In the genomic region with DNA sequence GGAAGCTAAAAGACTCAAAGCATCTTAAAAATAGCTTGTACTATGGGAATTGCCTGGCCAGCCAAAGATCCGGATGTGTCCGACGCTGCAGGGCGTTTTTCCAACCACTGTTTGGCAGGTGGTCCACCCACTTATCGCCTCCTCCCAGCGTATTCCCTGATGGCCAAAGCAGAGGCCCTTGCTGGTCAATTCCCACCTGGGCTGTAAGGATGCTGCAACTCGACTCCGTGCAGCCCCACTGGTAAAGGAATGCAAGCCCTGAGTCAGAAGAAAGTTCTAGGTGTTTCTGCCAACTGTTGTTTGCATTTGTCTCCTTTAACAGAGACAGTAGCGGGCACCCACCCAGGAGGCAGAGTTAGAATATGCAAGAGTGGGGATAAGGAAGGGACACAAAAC, we compare ENCODE assay signal across 8 mouse cellular contexts. TPM values are rescaled to one million over a fixed set of nuclear protein-coding genes. Genes with fewer than 3 reads are reported as not detected.
A peak's percentile ranks its signal among the peaks of the same experiment; 100 is the strongest.
DNase-seq lines count a peak whose midpoint lies in the region; ATAC-seq lines count a peak whose summit lies in the region.

No protein-coding gene starts in this region.

- H3K36me3 ChIP-seq in forebrain, embryonic 11.5 days (ENCODE audit: control insufficient read depth, insufficient read depth, low read length): no peaks in the 10 kb centered on the region
- no peaks in the 10 kb centered on the region for H3K36me3 ChIP-seq in midbrain, embryonic 10.5 days

- 18% methylated on average over 9 of the region's 9 CpGs for WGBS in forebrain, embryonic 11.5 days
- WGBS in midbrain, embryonic 10.5 days: 18% methylated on average over 9 of the region's 9 CpGs

- intact Hi-C loops in heart, postnatal 10 days (cut with DNase I): no loop called here

- peak; percentile 23 for DNase-seq in NIH3T3 (ENCODE audit: low read depth)
- DNase-seq in forebrain, embryonic 11.5 days (ENCODE audit: low spot score): no peak
- peak; percentile 76 to 78 for DNase-seq in heart, postnatal 10 days
- DNase-seq in kidney, postnatal 36 days: peak; percentile 34 to 51
- DNase-seq in midbrain, embryonic 10.5 days (ENCODE audit: low spot score): no peak
- peak; percentile 41 to 60 for DNase-seq in urinary bladder, postnatal 4 days (ENCODE audit: low spot score in 2 of 2)
- no peak for DNase-seq in ovary, adult 18-20 months (ENCODE audit: low spot score)
- no peak for DNase-seq in ovary, postnatal 36 days (ENCODE audit: low spot score)

- peak overlapping the region; percentile 94 for H3K4me2 ChIP-seq in forebrain, embryonic 11.5 days (ENCODE audit: low read depth, low read length, severe bottlenecking)

- H3K27ac ChIP-seq in forebrain, embryonic 11.5 days (ENCODE audit: low read depth, low read length): no peak overlapping the region
- peak overlapping the region; percentile 77; the same call in 1 of the 2 replicates for H3K27ac ChIP-seq in midbrain, embryonic 10.5 days (replicated peaks)

- H3K4me1 ChIP-seq in forebrain, embryonic 11.5 days (replicated peaks; ENCODE audit: control insufficient read depth, insufficient read depth, low read length): no peaks in the 10 kb centered on the region; the same call in none of the 2 replicates
- peaks cover 21% of the 10 kb centered on the region for H3K4me1 ChIP-seq in midbrain, embryonic 10.5 days

- no peaks in the 10 kb centered on the region for H3K9me3 ChIP-seq in forebrain, embryonic 11.5 days (ENCODE audit: control insufficient read depth, low read length)
- no peaks in the 10 kb centered on the region for H3K9me3 ChIP-seq in midbrain, embryonic 10.5 days (replicated peaks)

- no peak for ATAC-seq in forebrain, embryonic 11.5 days (replicated peaks; ENCODE audit: low FRiP score)

- no peak overlapping the region; the same call in 1 of the 2 replicates for H3K9ac ChIP-seq in forebrain, embryonic 11.5 days (ENCODE audit: low read length)

- peaks cover 19% of the 10 kb centered on the region for H3K27me3 ChIP-seq in forebrain, embryonic 11.5 days (ENCODE audit: control insufficient read depth, insufficient read depth, low read length)
- peaks cover 68% of the 10 kb centered on the region for H3K27me3 ChIP-seq in midbrain, embryonic 10.5 days (ENCODE audit: low read depth, poor library complexity, severe bottlenecking)

- H3K4me3 ChIP-seq in forebrain, embryonic 11.5 days (ENCODE audit: low read depth, low read length): peak overlapping the region; percentile 50
- peak overlapping the region; percentile 64 for H3K4me3 ChIP-seq in midbrain, embryonic 10.5 days

RNA-seq across cellular contexts. Expression of a gene that starts 1.5 kb away (rescaled TPM):
- polyA plus RNA-seq in forebrain, embryonic 11.5 days (2014; fragmentation: Nextera tagmentation; extraction: Ambion mirVana): 0.76 and 0.85 TPM in 2 replicates
- 1 to 10 TPM; 5.1 to 5.9 TPM for total RNA-seq in heart, postnatal 10 days (2021)
- polyA plus RNA-seq in midbrain, embryonic 10.5 days (2016; fragmentation: Nextera tagmentation; extraction: Ambion mirVana): 0.39 and 0.49 TPM in 2 replicates

RNA-seq across cellular contexts. Expression of a gene that starts 27.9 kb away (rescaled TPM):
- 635 and 669 TPM in 2 replicates for polyA plus RNA-seq in forebrain, embryonic 11.5 days (2014; fragmentation: Nextera tagmentation; extraction: Ambion mirVana)
- total RNA-seq in heart, postnatal 10 days (2021): 10 to 100 TPM; 44.3 to 46.4 TPM
- 732 and 813 TPM in 2 replicates for polyA plus RNA-seq in midbrain, embryonic 10.5 days (2016; fragmentation: Nextera tagmentation; extraction: Ambion mirVana)

RNA-seq across cellular contexts. Expression of a gene that starts 29.0 kb away (rescaled TPM):
- polyA plus RNA-seq in forebrain, embryonic 11.5 days (2014; fragmentation: Nextera tagmentation; extraction: Ambion mirVana): 13.1 and 13.5 TPM in 2 replicates
- total RNA-seq in heart, postnatal 10 days (2021): 10 to 100 TPM; 25.5 to 37.3 TPM
- 13.6 and 16.1 TPM in 2 replicates for polyA plus RNA-seq in midbrain, embryonic 10.5 days (2016; fragmentation: Nextera tagmentation; extraction: Ambion mirVana)

Comparison
In these comparisons a context has a peak if more than half of its experiments do, and no peak if none do; other contexts are left out.
1. DNase-seq: peak in NIH3T3 (single experiment), heart, postnatal 10 days (2 of 2), kidney, postnatal 36 days (2 of 2) and urinary bladder, postnatal 4 days (2 of 2); none in forebrain, embryonic 11.5 days (single experiment), midbrain, embryonic 10.5 days (single experiment), ovary, adult 18-20 months (single experiment) and ovary, postnatal 36 days (single experiment).